Mouse (Mus musculus) embryonic facial prominence, embryonic 13.5 days (tissue): ENCODE data around the gene Ly75. TPM values are rescaled to one million over a fixed set of nuclear protein-coding genes. Genes with fewer than 3 reads are reported as not detected.
A peak's percentile ranks its signal among the peaks of the same experiment; 100 is the strongest.

ENCODE experiments used
- ATAC-seq: fragments of 200-750 bp; cut with Nextera tagmentation; 2 replicates; pipeline ENCODE4 v1.8.0; 2017; ENCODE audit warnings: low read depth; ENCODE audit not compliant: insufficient number of reproducible peaks, insufficient read depth, low FRiP score, low TSS enrichment
- H3K27ac ChIP-seq: fragments of 300-500 bp; sonication (generic); 2 replicates; pipeline ENCODE4 v1.5.1; 2015; ENCODE audit warnings: moderate library complexity, mild to moderate bottlenecking, inconsistent platforms
- H3K27me3 ChIP-seq: fragments of 300-500 bp; sonication (generic); 2 replicates; pipeline ENCODE4 v1.6.1; 2015; ENCODE audit warnings: mild to moderate bottlenecking, inconsistent platforms
- H3K36me3 ChIP-seq: fragments of 300-500 bp; sonication (generic); 2 replicates; pipeline ENCODE4 v1.6.1; 2015; ENCODE audit warnings: mild to moderate bottlenecking, inconsistent platforms
- H3K4me1 ChIP-seq: fragments of 300-500 bp; sonication (generic); 2 replicates; pipeline ENCODE4 v1.6.1; 2015; ENCODE audit warnings: inconsistent platforms
- H3K4me2 ChIP-seq: fragments of 300-500 bp; sonication (generic); 2 replicates; pipeline ENCODE4 v1.6.1; 2015; ENCODE audit warnings: moderate library complexity, mild to moderate bottlenecking, inconsistent platforms
- H3K4me3 ChIP-seq: fragments of 300-500 bp; sonication (generic); 2 replicates; pipeline ENCODE4 v1.5.1; 2015; ENCODE audit warnings: mild to moderate bottlenecking, inconsistent platforms
- H3K9ac ChIP-seq: fragments of 300-500 bp; sonication (generic); 2 replicates; pipeline ENCODE4 v1.6.1; 2015; ENCODE audit warnings: mild to moderate bottlenecking, inconsistent platforms
- H3K9me3 ChIP-seq: fragments of 300-500 bp; sonication (generic); 2 replicates; pipeline ENCODE4 v1.6.1; 2016; ENCODE audit warnings: inconsistent platforms
- WGBS: fragments of 180-500 bp; shearing (Covaris S2); methylation state at CpG from one replicate; pipeline ENCODE4 v1.1.7; 2015; ENCODE audit warnings: mixed read lengths; 5-methylcytosine and 5-hydroxymethylcytosine counted together
- polyA plus RNA-seq: library from polyadenylated mRNA; unstranded; fragments of >200 nt; fragmentation: Nextera tagmentation; extraction: Ambion mirVana; gene quantifications from 2 replicates; pipeline ENCODE4 v1.2.1, GENCODE M21; 2015

Gene Ly75
- polyA plus RNA-seq, 1 experiment from 2014 or later = 3.0 TPM

DNA sequence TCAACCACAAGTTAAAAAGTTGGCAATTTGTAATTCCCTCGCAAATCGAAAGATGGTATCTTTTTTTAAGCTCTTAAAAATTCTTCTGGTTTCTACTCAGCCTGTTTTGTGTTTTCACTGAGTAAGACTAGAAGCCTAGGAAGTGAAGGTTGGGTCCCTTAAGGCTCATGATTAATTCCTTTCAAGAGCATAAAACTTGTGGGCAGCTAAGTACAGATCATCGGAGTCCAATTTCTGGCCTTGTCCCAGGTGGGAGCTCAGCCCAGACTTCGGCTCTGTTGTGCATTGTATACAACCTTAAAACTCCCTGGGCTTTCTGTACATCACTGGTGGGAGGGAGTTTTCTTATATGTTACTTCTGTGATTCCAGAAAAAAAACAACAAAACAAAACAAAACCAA, 79.3 kb downstream of the Ly75 start:
- no peak for ATAC-seq
- Histone ChIP-seq H3K36me3 (no peaks in the 10 kb centered on the region), H3K9ac (no peak overlapping the region), H3K27me3 (no peaks in the 10 kb centered on the region), H3K4me3 (no peak overlapping the region), H3K27ac (no peak overlapping the region), H3K4me1 (no peaks in the 10 kb centered on the region), H3K9me3 (no peaks in the 10 kb centered on the region), H3K4me2 (no peak overlapping the region)
- WGBS = 46% methylated on average over 4 of the region's 4 CpGs

DNA sequence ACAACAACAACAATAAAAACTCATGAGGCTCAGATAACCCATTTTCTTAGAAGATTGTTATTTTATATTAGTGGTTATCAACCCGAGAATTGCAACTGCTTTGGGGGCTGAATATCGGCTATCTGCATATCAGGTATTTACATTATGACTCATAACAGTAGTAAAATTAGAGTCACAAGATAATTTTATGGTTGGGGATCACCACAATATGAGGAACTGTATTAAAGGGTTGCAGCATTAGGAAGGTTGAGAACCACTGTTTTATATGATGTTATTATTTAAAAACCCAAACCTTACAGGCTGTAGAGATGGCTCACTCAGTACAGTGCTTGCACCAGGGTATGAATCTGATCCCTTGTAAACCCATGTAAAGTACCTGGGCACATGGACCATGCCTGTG, 83.8 kb downstream of the Ly75 start:
- no peak overlapping the region for H3K4me3 ChIP-seq
- 90% methylated on average over 2 of the region's 2 CpGs for WGBS
- no peak overlapping the region for H3K4me2 ChIP-seq
- no peaks in the 10 kb centered on the region for H3K4me1 ChIP-seq
- H3K36me3 ChIP-seq = 0 out of 2 replicates have a peak, but pooled peaks cover 6% of the 10 kb centered on the region
- H3K9me3 ChIP-seq = no peaks in the 10 kb centered on the region
- H3K27ac ChIP-seq = no peak overlapping the region
- H3K9ac ChIP-seq = no peak overlapping the region
- no peak for ATAC-seq
- H3K27me3 ChIP-seq = no peaks in the 10 kb centered on the region

GRCm38 (mm10) chr2:60298266-60298665, 84.8 kb downstream of the Ly75 start:
- WGBS = 71% methylated on average over 3 of the region's 3 CpGs
- ATAC-seq = no peak
- Histone ChIP-seq H3K27me3 (no peaks in the 10 kb centered on the region), H3K9me3 (no peaks in the 10 kb centered on the region), H3K4me2 (no peak overlapping the region), H3K36me3 (0 out of 2 replicates have a peak, but pooled peaks cover 6% of the 10 kb centered on the region), H3K27ac (no peak overlapping the region), H3K4me3 (no peak overlapping the region), H3K9ac (no peak overlapping the region), H3K4me1 (no peaks in the 10 kb centered on the region)

DNA sequence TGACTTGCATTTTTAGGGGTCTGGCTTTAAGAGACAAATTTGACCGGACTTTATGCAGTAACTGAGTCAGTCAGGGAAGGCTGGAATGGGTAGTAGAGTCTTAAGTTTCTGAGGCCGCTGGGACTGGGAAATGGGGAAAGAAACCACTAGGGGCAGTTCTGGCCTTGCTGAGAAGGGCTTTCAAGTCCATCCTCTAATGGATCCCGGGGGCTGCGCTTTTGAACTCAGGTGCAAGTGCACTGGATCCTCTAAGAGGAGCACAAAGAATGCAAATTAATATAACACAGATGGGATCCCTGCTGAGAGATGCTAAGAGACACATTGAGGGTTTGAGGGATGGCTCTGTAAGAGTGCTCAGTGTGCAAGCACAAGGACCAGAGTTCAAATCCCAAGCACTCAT, 91.7 kb downstream of the Ly75 start:
- 78% methylated on average over 4 of the region's 4 CpGs for WGBS
- ATAC-seq = no peak
- Histone ChIP-seq H3K9ac (no peak overlapping the region), H3K36me3 (no peaks in the 10 kb centered on the region), H3K4me1 (no peaks in the 10 kb centered on the region), H3K4me2 (no peak overlapping the region), H3K4me3 (no peak overlapping the region), H3K27ac (no peak overlapping the region), H3K27me3 (no peaks in the 10 kb centered on the region), H3K9me3 (no peaks in the 10 kb centered on the region)

GRCm38 (mm10) chr2:60289451-60289850, 93.7 kb downstream of the Ly75 start:
- no peak for ATAC-seq
- Histone ChIP-seq H3K4me1 (no peaks in the 10 kb centered on the region), H3K4me3 (no peak overlapping the region), H3K9ac (no peak overlapping the region), H3K4me2 (no peak overlapping the region), H3K9me3 (no peaks in the 10 kb centered on the region), H3K27ac (no peak overlapping the region), H3K36me3 (no peaks in the 10 kb centered on the region), H3K27me3 (no peaks in the 10 kb centered on the region)
- 80% methylated on average over 1 of the region's 1 CpGs for WGBS

DNA sequence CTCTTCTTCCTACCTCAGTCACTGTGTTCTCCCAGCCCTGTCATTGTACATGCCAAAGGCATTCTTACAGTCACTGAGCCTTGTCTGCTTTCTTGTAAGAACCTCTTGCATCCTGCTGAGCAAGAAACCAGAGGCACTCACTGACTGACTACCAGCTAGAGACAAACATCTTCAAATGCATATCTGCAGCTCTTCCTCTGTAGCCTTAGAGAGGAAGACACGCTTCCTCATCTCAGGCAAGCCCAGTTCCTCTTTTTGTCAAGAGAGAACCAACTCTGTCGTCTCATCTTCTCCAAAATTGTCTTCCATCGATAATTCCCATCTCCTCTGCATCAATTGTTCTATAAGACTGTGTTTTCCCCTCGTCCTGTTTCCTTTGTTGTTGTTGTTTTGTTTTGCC, 94.5 kb downstream of the Ly75 start:
- no peak overlapping the region for H3K9ac ChIP-seq
- H3K9me3 ChIP-seq = no peaks in the 10 kb centered on the region
- 0 out of 2 replicates have a peak, but pooled peaks cover under 1% of the 10 kb centered on the region for H3K4me1 ChIP-seq
- H3K27ac ChIP-seq = no peak overlapping the region
- H3K4me2 ChIP-seq = no peak overlapping the region
- H3K4me3 ChIP-seq = no peak overlapping the region
- H3K27me3 ChIP-seq = no peaks in the 10 kb centered on the region
- 85% methylated on average over 4 of the region's 4 CpGs for WGBS
- no peaks in the 10 kb centered on the region for H3K36me3 ChIP-seq
- no peak for ATAC-seq

DNA sequence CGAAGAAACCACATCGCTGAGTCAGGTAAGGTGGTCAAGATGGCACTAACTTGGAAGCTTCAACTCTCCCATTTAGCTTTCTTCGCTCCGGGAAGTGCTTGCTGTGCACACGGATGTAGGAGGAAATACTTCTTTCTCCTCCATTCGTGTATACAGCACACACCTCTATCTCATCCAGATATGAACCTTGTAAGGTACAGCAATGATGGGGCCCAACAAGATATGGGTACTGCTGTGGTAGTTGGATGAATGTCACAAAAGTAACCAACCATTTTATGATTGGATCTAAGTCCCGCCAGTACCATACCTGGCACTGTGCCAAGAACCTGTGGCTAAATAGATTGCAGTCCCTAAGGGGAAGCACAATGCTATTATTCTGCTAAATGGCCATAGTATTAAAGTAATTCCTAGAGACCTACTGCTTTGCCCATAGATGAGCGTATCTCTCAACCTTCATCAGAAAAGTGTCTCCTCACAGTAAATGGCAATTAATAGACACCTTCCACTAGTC, 97.9 kb downstream of the Ly75 start:
- H3K4me2 ChIP-seq = no peak overlapping the region
- WGBS = 86% methylated on average over 8 of the region's 8 CpGs

GRCm38 (mm10) chr2:60284467-60284821, 98.7 kb downstream of the Ly75 start, which contains the start of gene Cd302:
Cd302 (minus strand) TSS chr2:60284488.
- peak within 1 kb of the TSS; percentile 59 for H3K4me3 ChIP-seq
- H3K4me2 ChIP-seq = peak within 1 kb of the TSS; percentile 95
- H3K27ac ChIP-seq = peak within 1 kb of the TSS; percentile 72
- no peaks in the 10 kb centered on the region for H3K9me3 ChIP-seq
- WGBS = 61% methylated on average over 4 of the region's 4 CpGs
- H3K36me3 ChIP-seq = no peaks in the 10 kb centered on the region
- peak within 1 kb of the TSS; percentile 77 for H3K9ac ChIP-seq
- peaks cover 15% of the 10 kb centered on the region for H3K4me1 ChIP-seq
- H3K27me3 ChIP-seq = no peaks in the 10 kb centered on the region
- no peak for ATAC-seq

More for the DNA sequence above, 97.9 kb downstream of the Ly75 start:
- Histone ChIP-seq H3K27ac (no peak overlapping the region), H3K36me3 (no peaks in the 10 kb centered on the region), H3K9me3 (no peaks in the 10 kb centered on the region), H3K9ac (no peak overlapping the region), H3K4me3 (no peak overlapping the region), H3K4me1 (peaks cover 15% of the 10 kb centered on the region), H3K27me3 (no peaks in the 10 kb centered on the region)
- ATAC-seq = no peak

- Histone ChIP-seq H3K9ac (peak overlapping the region; percentile 77), H3K27ac (peak overlapping the region; percentile 72), H3K4me1 (peaks cover 15% of the 10 kb centered on the region), H3K4me3 (peak overlapping the region; percentile 59), H3K27me3 (no peaks in the 10 kb centered on the region), H3K9me3 (no peaks in the 10 kb centered on the region), H3K4me2 (peak overlapping the region; percentile 95), H3K36me3 (no peaks in the 10 kb centered on the region)
- peak; percentile 82 for ATAC-seq
- WGBS = under 1% methylated on average over 42 of the region's 42 CpGs
Observed at GRCm38 (mm10) chr2:60283751-60284466, 99.2 kb downstream of the Ly75 start.

GRCm38 (mm10) chr2:60283208-60283750, 99.8 kb downstream of the Ly75 start:
- peaks cover 1% of the 10 kb centered on the region; the same call in 1 of the 2 replicates for H3K36me3 ChIP-seq
- peak overlapping the region; percentile 59 for H3K4me3 ChIP-seq
- WGBS = 2% methylated on average over 9 of the region's 9 CpGs
- peaks cover 15% of the 10 kb centered on the region for H3K4me1 ChIP-seq
- peak overlapping the region; percentile 77 for H3K9ac ChIP-seq
- H3K27ac ChIP-seq = peak overlapping the region; percentile 72
- no peaks in the 10 kb centered on the region for H3K9me3 ChIP-seq
- no peak; the same call in 1 of the 2 replicates for ATAC-seq
- peak overlapping the region; percentile 95 for H3K4me2 ChIP-seq
- no peaks in the 10 kb centered on the region for H3K27me3 ChIP-seq

DNA sequence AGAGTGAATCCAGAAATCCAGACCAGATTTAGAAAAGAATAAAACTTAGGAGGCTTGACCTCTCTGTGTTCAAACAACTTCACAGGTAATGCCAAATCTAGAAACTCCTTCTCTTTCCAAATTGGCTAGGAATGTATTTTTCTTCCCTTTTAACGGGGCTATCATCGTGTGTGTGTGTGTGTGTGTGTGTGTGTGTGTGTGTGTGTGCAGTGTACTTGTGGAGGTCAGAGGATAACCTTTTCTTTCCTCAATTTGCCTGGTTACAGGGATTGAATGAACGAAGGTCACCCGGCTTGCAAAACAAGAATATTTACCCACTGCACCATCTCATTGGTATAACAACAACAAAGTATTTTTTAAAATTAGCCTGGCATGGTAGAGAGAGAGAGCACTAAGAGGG, 100.5 kb downstream of the Ly75 start:
- peaks cover 15% of the 10 kb centered on the region for H3K4me1 ChIP-seq
- peaks cover 5% of the 10 kb centered on the region; the same call in 1 of the 2 replicates for H3K36me3 ChIP-seq
- H3K27me3 ChIP-seq = no peaks in the 10 kb centered on the region
- H3K27ac ChIP-seq = 0 out of 2 replicates have a peak overlapping the region, but pooled peaks have one; percentile 72
- ATAC-seq = no peak
- 77% methylated on average over 4 of the region's 4 CpGs for WGBS
- H3K4me3 ChIP-seq = peak overlapping the region; percentile 59
- H3K4me2 ChIP-seq = peak overlapping the region; percentile 95
- H3K9me3 ChIP-seq = no peaks in the 10 kb centered on the region
- H3K9ac ChIP-seq = peak overlapping the region; percentile 77; the same call in 1 of the 2 replicates

- whole genome bisulfite sequencing = 95% methylated on average over 4 of the region's 4 CpGs
- Histone ChIP-seq H3K27me3 (no peaks in the 10 kb centered on the region), H3K9ac (no peak overlapping the region), H3K4me1 (peaks cover 15% of the 10 kb centered on the region), H3K4me3 (no peak overlapping the region), H3K9me3 (no peaks in the 10 kb centered on the region), H3K4me2 (no peak overlapping the region), H3K27ac (no peak overlapping the region), H3K36me3 (peaks cover 9% of the 10 kb centered on the region)
- ATAC-seq = no peak
Observed at GRCm38 (mm10) chr2:60278627-60279026, 104.5 kb downstream of the Ly75 start.
